Mouse (Mus musculus) liver, postnatal 0 days (tissue): ENCODE data around the gene Mylk2.

Experiments
- CTCF ChIP-seq: sonication (generic); IDR thresholded peaks from 2 replicates; pipeline ENCODE4 v1.5.1; 2016; ENCODE audit warnings: antibody characterized with exemption, low read depth
- EP300 ChIP-seq: IDR thresholded peaks from 2 replicates; pipeline ENCODE4 v1.6.1; 2016; ENCODE audit warnings: antibody characterized with exemption, low read depth, mild to moderate bottlenecking

- TF ChIP-seq CTCF: no peak
- TF ChIP-seq EP300: no peak
Observed at GRCm38 (mm10) chr2:152909848-152910247, 1.3 kb upstream of the Mylk2 start.
